Mouse (Mus musculus) limb, embryonic 14.5 days (tissue): ENCODE results near the gene Grk5. TPM values are rescaled to one million over a fixed set of nuclear protein-coding genes. Genes with fewer than 3 reads are reported as not detected.

Experiments used
- ATAC-seq: fragments of 200-750 bp; cut with Nextera tagmentation; 2 replicates; pipeline ENCODE4 v1.8.0; 2017; ENCODE audit warnings: low read depth, moderate number of reproducible peaks, moderate TSS enrichment; ENCODE audit not compliant: low FRiP score
- DNase-seq: peaks from one replicate; pipeline ENCODE4 v3.0.0-alpha.2; 2015; ENCODE audit warnings: low spot score
- H3K27ac ChIP-seq: fragments of 300-500 bp; sonication (generic); replicated peaks from 2 replicates; pipeline ENCODE4 v1.5.1; 2014; ENCODE audit warnings: low read depth, mild to moderate bottlenecking, low read length, moderate library complexity, mixed read lengths
- H3K27me3 ChIP-seq: fragments of 300-500 bp; sonication (generic); 2 replicates; pipeline ENCODE4 v1.6.1; 2014; ENCODE audit warnings: low read length, mixed read lengths; ENCODE audit not compliant: control insufficient read depth, insufficient read depth
- H3K36me3 ChIP-seq: fragments of 300-500 bp; sonication (generic); 2 replicates; pipeline ENCODE4 v1.6.1; 2014; ENCODE audit warnings: mild to moderate bottlenecking, low read length, moderate library complexity, mixed read lengths; ENCODE audit not compliant: control insufficient read depth, insufficient read depth
- H3K4me1 ChIP-seq: fragments of 300-500 bp; sonication (generic); 2 replicates; pipeline ENCODE4 v1.6.1; 2014; ENCODE audit warnings: antibody characterized with exemption, low read length, mixed read lengths; ENCODE audit not compliant: control insufficient read depth, insufficient read depth
- H3K4me2 ChIP-seq: fragments of 300-500 bp; sonication (generic); replicated peaks from 2 replicates; pipeline ENCODE4 v1.6.1; 2014; ENCODE audit warnings: low read depth, mild to moderate bottlenecking, low read length, moderate library complexity; ENCODE audit not compliant: severe bottlenecking
- H3K4me3 ChIP-seq: fragments of 300-500 bp; sonication (generic); replicated peaks from 2 replicates; pipeline ENCODE4 v1.5.1; 2014; ENCODE audit warnings: low read length
- H3K9ac ChIP-seq: fragments of 300-500 bp; sonication (generic); 2 replicates; pipeline ENCODE4 v1.6.1; 2014; ENCODE audit warnings: mild to moderate bottlenecking, low read depth, low read length, moderate library complexity; ENCODE audit not compliant: severe bottlenecking
- H3K9me3 ChIP-seq: fragments of 300-500 bp; sonication (generic); 2 replicates; pipeline ENCODE4 v1.6.1; 2016; ENCODE audit warnings: low read length; ENCODE audit not compliant: control insufficient read depth
- POLR2A ChIP-seq: fragments of 200-500 bp; IDR thresholded peaks from 2 replicates; pipeline ENCODE4 v1.8.0; 2012; ENCODE audit warnings: inconsistent platforms, mild to moderate bottlenecking, moderate library complexity, borderline replicate concordance; ENCODE audit not compliant: insufficient read depth, insufficient read length; ENCODE audit errors: extremely low read depth
- WGBS: fragments of 180-500 bp; shearing (Covaris S2); extraction: QIAGEN DNeasy Blood & Tissue Kit; methylation state at CpG from one replicate; pipeline ENCODE4 v1.1.7; 2014; 5-methylcytosine and 5-hydroxymethylcytosine counted together
- polyA plus RNA-seq, 2 experiments: library from polyadenylated mRNA; depleted of rRNA in 1 of 2; stranded (reverse) in 1 of 2; unstranded in 1 of 2; fragments of >200 nt; fragmentation: Nextera tagmentation in 1 of 2; extraction: Ambion mirVana in 1 of 2; gene quantifications; 2 replicates each; pipeline versions ENCODE4 v1.2.1 to v1.2.3; 2012 to 2014

Grk5 gene
- polyA plus RNA-seq, 2 experiments, result 3.2 to 3.8 TPM

DNA sequence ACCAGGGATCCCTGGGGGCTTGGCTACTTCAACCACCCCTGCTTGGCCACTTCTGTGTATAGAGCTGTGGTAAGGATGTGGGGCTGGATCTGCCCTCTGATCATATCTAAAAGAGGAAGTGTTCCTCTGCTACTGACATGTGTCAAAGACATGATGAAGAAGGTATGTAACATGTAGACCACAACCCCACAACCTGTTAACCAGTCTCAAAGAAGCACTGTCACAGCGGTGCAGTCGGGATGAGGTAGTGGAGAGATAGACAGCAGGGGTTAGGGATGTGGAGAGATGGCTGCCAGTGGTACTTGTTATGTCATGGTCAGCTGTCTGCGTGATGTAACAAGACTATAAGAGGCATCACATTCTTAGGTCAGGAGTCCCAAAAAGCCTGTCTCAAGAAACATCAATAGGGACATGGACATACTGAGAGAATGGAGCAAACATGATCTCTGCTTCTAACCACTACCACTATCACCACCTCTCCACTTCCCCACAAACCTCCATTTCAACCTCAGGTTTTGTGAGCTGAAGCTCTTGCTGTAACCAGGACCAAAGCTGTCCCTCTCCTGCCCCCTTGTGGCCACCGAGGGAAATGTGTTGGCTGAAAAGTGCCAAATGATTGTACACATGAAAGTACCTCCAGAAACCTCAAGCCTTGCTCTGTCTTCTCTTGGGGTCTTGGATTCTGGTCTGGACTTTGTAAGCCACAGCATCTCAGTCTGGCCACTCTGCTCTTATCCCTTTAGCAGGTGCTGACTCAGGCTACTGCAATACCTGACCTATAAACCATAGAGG is 194.8 kb downstream of the Grk5 start:
- Histone ChIP-seq H3K27me3 (no peaks in the 10 kb centered on the region), H3K9ac (no peak overlapping the region), H3K4me1 (no peaks in the 10 kb centered on the region), H3K36me3 (peaks cover 8% of the 10 kb centered on the region; the same call in 1 of the 2 replicates), H3K27ac (no peak overlapping the region), H3K4me2 (no peak overlapping the region), H3K9me3 (no peaks in the 10 kb centered on the region), H3K4me3 (no peak overlapping the region)
- ATAC-seq, result peak; percentile 47; the same call in 1 of the 2 replicates
- no peak for TF ChIP-seq POLR2A
- WGBS, result 54% methylated on average over 4 of the region's 4 CpGs
- DNase-seq, result peak; percentile 83

DNA sequence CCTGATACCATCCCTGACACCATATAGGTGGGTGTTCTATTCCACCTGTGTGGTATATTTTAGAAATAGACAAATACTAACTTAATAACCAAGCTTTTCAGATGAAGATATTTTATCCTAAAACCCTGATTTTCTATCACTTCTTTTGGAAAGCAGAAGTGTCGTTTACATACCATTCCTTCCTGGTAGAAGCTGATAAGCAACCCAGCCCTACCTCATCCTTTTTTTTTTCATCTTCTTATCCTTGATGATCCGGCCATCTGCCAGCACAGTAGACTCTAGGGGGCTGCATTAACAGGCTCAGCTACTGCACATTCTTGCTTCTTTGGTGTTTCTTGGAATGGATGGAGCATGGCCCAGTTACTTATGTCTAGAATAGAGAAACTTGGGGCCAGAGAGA is 195.7 kb downstream of the Grk5 start:
- Histone ChIP-seq H3K4me1 (no peaks in the 10 kb centered on the region), H3K9me3 (no peaks in the 10 kb centered on the region), H3K4me3 (no peak overlapping the region), H3K36me3 (peaks cover 14% of the 10 kb centered on the region), H3K27me3 (no peaks in the 10 kb centered on the region), H3K27ac (no peak overlapping the region), H3K4me2 (no peak overlapping the region), H3K9ac (no peak overlapping the region)
- ATAC-seq (no peak), DNase-seq (no peak)
- no peak for TF ChIP-seq POLR2A
- whole genome bisulfite sequencing, result 78% methylated on average over 2 of the region's 2 CpGs

DNA sequence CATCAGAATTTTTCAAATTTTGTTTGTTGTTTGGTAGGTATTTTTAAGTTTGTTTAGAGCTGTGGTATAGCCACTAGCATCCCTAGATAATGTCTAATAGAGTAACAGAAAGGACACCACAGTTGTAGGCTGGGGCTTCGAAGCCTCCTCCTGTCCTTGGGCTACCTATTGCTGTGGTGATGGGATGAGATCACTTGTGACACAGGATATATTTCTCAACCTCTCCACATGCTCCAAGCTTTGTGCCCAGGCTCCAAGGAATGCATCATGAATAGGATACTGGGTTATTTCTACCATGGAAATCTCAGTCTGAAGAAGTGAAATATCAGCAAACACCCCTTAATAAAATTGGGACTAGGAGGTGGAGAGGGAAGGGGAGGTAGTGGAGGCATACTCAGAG is 198.2 kb downstream of the Grk5 start:
- Histone ChIP-seq H3K4me2 (no peak overlapping the region), H3K4me1 (no peaks in the 10 kb centered on the region), H3K4me3 (no peak overlapping the region), H3K27me3 (no peaks in the 10 kb centered on the region), H3K27ac (no peak overlapping the region), H3K36me3 (peaks cover 14% of the 10 kb centered on the region), H3K9me3 (no peaks in the 10 kb centered on the region), H3K9ac (no peak overlapping the region)
- WGBS, result 91% methylated on average over 1 of the region's 1 CpGs
- ATAC-seq (no peak), DNase-seq (no peak)
- TF ChIP-seq POLR2A, result no peak

DNA sequence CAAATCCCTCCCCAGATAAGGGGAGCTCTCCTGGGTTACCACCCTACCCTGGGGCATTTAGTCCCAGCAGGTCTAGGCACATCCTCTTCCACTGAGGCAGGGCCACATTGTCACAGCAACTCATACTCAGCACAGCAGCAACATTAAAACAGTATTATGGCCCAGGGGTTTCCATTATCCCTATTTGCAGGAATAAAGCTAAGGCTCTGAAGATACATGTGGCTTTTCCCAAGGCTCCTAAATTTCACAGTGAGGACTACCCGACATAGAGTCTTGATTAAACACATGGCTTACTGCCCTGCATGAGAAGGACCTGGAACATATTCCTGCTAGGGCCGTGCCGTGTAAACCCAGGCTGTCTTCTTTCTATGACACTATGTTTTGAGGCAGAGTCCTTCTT is 199.5 kb downstream of the Grk5 start:
- Histone ChIP-seq H3K27ac (no peak overlapping the region), H3K4me2 (no peak overlapping the region), H3K27me3 (no peaks in the 10 kb centered on the region), H3K4me3 (no peak overlapping the region), H3K36me3 (peaks cover 12% of the 10 kb centered on the region), H3K9me3 (no peaks in the 10 kb centered on the region), H3K9ac (no peak overlapping the region), H3K4me1 (no peaks in the 10 kb centered on the region)
- DNase-seq, result no peak
- no peak for ATAC-seq
- no peak for TF ChIP-seq POLR2A
- WGBS, result 87% methylated on average over 3 of the region's 3 CpGs

DNA sequence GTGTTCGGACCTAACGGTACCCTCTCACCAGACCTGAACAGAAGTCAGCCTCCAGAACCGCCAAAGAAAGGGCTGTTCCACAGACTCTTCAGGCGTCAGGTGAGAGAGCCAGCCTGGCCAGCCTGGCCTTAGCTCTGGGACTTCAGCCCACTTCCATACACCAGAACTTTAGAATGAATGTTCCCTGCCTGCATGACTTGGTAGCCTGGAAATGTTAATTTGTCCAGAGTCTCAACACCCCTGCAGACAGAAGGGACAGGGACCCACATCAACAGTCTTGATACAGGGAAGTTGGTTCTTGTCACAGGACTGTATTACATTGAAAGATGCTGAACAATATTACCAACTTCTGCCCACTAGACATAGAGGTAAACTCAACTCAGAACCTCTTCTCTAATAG is 201.0 kb downstream of the Grk5 start:
- ATAC-seq (no peak), DNase-seq (no peak)
- TF ChIP-seq POLR2A, result no peak
- Histone ChIP-seq H3K4me2 (no peak overlapping the region), H3K4me3 (no peak overlapping the region), H3K27me3 (no peaks in the 10 kb centered on the region), H3K27ac (no peak overlapping the region), H3K4me1 (no peaks in the 10 kb centered on the region), H3K9ac (no peak overlapping the region), H3K9me3 (no peaks in the 10 kb centered on the region), H3K36me3 (peaks cover 12% of the 10 kb centered on the region)
- 95% methylated on average over 4 of the region's 4 CpGs for WGBS
